Mouse (Mus musculus): ENCODE results near the gene Cbfa2t3. TPM values are rescaled to one million over a fixed set of nuclear protein-coding genes. Genes with fewer than 3 reads are reported as not detected.
A peak's percentile ranks its signal among the peaks of the same experiment; 100 is the strongest.

Cbfa2t3 gene
- polyA plus RNA-seq, 1 experiment from 2014 or later: 2.8 TPM

DNA sequence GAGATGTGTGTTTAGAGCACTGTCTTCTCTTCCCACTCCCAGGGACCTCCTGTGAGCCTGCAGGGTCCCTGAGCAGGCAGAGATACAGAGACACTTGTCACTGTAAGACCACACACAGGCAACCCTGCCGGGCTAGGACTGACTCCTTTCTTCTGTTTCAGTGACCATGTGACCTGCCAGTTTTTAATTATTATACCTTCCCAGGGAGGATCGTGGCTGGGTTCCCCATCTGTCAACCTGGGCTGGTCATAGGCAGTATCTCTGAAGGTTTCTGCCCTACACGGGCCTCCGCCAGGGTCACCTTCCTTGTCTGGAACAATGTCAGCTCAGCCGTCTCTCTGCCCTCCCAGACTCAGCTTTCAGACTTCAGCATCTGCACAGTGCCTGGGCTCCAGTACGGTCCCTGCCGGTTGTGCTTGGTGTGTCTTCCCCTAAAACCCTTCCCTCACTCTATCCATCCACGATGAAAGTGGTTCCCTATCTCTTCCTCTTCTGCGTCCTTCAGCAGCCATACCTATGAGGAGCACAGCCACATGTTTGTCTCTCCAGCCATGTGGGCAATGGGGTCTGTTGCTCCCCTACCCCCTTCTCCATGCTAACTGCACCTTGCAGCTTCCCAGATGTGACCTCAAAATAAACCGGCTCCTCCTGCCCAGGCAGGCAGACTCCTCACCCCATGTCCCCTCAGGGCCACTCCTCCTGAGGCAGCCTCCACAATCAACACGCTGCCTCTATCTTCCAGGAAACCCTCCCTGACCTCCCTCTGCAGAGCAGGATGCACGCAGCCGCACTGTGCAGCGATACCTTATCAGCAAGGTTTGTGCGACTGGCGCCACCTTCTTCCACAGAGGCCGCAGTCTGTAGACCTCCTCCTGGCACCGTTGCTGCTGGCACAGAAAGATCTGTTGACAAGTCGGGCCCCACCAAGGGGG lies 36.9 kb upstream of the Cbfa2t3 start:
- no peak for ATAC-seq (ENCODE audit: insufficient number of reproducible peaks, insufficient read depth, low FRiP score, low TSS enrichment, low read depth)
- 71% methylated on average over 19 of the region's 19 CpGs for WGBS
- H3K4me3 ChIP-seq (replicated peaks): no peak overlapping the region
- H3K4me1 ChIP-seq (replicated peaks): peaks cover 15% of the 10 kb centered on the region
- H3K27ac ChIP-seq: no peak overlapping the region
- H3K27me3 ChIP-seq: peaks cover 45% of the 10 kb centered on the region
- H3K9me3 ChIP-seq: no peaks in the 10 kb centered on the region
- H3K36me3 ChIP-seq: no peaks in the 10 kb centered on the region
- H3K4me2 ChIP-seq: no peak overlapping the region
- no peak overlapping the region for H3K9ac ChIP-seq (replicated peaks)

DNA sequence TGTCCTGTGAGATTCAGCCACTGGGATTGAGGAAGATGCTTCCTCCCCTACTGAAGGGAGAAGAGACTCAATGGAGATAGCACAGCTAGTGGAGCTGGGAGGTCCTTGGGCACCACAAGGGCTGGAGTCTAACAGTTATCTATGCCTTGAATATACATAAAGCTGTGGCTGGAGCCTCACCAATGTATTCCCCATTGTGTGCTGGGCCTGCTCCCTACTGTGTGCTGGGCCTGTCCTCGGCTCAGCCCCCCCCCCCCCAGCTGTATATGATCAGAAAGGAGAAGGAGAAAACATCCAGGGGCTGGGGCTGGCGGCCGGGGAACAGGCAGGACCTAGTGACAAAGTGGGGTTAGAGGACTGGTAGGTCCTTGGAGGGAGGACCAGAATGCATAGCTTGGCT lies 36.2 kb upstream of the Cbfa2t3 start:
- H3K27ac ChIP-seq: no peak overlapping the region
- H3K36me3 ChIP-seq: no peaks in the 10 kb centered on the region
- peaks cover 15% of the 10 kb centered on the region for H3K4me1 ChIP-seq (replicated peaks)
- H3K27me3 ChIP-seq: peaks cover 38% of the 10 kb centered on the region
- H3K4me2 ChIP-seq: no peak overlapping the region
- H3K4me3 ChIP-seq (replicated peaks): no peak overlapping the region
- WGBS: 66% methylated on average over 3 of the region's 3 CpGs
- no peak overlapping the region for H3K9ac ChIP-seq (replicated peaks)
- ATAC-seq (ENCODE audit: insufficient number of reproducible peaks, insufficient read depth, low FRiP score, low TSS enrichment, low read depth): no peak
- no peaks in the 10 kb centered on the region for H3K9me3 ChIP-seq

DNA sequence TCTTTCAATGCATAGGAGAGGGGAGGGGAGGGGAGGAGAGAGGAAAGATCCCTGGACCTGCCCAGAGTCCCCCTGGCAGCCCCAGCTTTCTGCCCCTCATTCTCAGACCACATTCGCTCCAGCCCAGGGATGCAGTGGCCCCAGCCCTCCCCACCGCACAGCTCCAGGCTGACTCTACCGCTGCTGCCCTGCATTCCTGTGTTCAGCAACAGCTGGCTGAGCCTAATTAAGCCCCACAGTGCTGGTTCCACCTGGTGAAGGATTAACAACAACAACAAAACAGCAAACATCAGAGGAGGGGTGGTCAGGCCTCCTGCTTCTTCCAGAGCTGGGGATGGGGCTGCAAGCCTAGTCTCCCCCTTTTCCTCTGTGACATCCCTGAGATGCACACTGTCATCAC lies 29.7 kb upstream of the Cbfa2t3 start:
- no peaks in the 10 kb centered on the region for H3K9me3 ChIP-seq
- H3K9ac ChIP-seq (replicated peaks): no peak overlapping the region; the same call in 1 of the 2 replicates
- H3K27me3 ChIP-seq: peaks cover 19% of the 10 kb centered on the region
- H3K4me2 ChIP-seq: no peak overlapping the region
- ATAC-seq (ENCODE audit: insufficient number of reproducible peaks, insufficient read depth, low FRiP score, low TSS enrichment, low read depth): no peak; the same call in 1 of the 2 replicates
- no peak overlapping the region for H3K4me3 ChIP-seq (replicated peaks)
- H3K36me3 ChIP-seq: no peaks in the 10 kb centered on the region
- WGBS: 3% methylated on average over 3 of the region's 3 CpGs
- peaks cover 15% of the 10 kb centered on the region for H3K4me1 ChIP-seq (replicated peaks)
- no peak overlapping the region for H3K27ac ChIP-seq

DNA sequence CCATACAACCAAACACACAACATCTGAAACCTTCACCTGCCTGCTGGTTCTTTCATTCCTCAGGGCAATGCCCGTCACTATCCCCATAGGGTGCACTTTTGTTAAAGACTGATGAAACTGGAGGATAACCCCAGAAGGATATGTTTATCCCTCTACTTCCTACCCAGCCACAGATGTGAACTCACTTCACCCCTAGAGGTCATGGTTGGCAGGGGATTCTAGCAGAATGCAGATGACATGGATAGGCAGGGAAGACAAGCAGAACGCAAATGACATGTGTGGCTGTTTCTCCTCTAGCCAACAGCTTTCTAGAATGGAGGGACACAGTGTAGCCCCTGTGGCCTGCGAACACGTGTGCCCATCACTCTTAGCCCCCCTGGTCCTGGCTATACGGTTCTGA lies 28.5 kb upstream of the Cbfa2t3 start:
- no peaks in the 10 kb centered on the region for H3K9me3 ChIP-seq
- no peak overlapping the region for H3K27ac ChIP-seq
- no peak overlapping the region for H3K4me3 ChIP-seq (replicated peaks)
- WGBS: 62% methylated on average over 5 of the region's 5 CpGs
- ATAC-seq (ENCODE audit: insufficient number of reproducible peaks, insufficient read depth, low FRiP score, low TSS enrichment, low read depth): no peak
- H3K4me1 ChIP-seq (replicated peaks): peaks cover 15% of the 10 kb centered on the region
- H3K36me3 ChIP-seq: no peaks in the 10 kb centered on the region
- H3K4me2 ChIP-seq: no peak overlapping the region
- no peak overlapping the region for H3K9ac ChIP-seq (replicated peaks)
- H3K27me3 ChIP-seq: peaks cover 21% of the 10 kb centered on the region

DNA sequence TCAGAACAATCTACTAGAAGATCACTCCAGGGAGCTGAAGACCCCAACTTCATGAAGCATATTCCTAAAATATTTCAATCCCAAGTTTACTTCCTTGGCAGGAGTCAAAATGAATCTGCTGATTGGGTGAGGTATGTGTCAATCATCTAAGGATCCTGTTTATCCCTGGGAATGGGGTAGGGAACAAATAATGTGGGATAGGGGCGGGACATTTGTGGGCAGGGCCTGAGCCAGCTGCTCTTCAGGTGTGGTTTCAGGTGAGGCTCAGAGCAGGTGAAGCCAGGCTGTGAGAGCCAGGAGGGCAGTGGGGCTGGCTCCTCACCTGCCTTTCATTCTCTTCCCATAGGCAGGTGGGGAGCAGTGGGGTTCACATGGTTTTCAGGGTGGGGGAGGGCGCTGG lies 27.9 kb upstream of the Cbfa2t3 start:
- 67% methylated on average over 2 of the region's 2 CpGs for WGBS
- no peak overlapping the region for H3K4me3 ChIP-seq (replicated peaks)
- H3K4me2 ChIP-seq: no peak overlapping the region
- peaks cover 27% of the 10 kb centered on the region for H3K27me3 ChIP-seq
- peaks cover 15% of the 10 kb centered on the region for H3K4me1 ChIP-seq (replicated peaks)
- H3K9me3 ChIP-seq: no peaks in the 10 kb centered on the region
- H3K9ac ChIP-seq (replicated peaks): no peak overlapping the region
- H3K27ac ChIP-seq: no peak overlapping the region
- no peaks in the 10 kb centered on the region for H3K36me3 ChIP-seq
- ATAC-seq (ENCODE audit: insufficient number of reproducible peaks, insufficient read depth, low FRiP score, low TSS enrichment, low read depth): no peak

DNA sequence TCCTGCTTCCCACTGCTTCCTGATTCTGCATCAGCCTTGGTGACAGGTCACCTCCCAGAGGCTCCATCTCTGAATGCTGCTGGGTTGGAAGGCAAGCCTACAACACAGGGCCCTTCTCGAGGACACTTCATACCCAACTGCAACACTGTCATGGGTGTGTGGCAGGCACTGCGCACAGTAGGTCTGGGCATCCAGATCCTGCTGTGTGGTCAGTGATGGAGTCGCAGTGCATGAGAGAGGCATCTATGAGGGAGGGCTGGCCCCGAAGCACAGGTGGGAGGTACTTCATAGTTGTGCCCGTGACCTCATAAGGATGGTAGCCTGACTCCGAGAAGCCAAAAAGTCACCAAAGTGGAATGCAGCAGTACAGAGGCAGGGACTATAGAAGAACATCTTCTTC lies 26.3 kb upstream of the Cbfa2t3 start:
- no peak for ATAC-seq (ENCODE audit: insufficient number of reproducible peaks, insufficient read depth, low FRiP score, low TSS enrichment, low read depth)
- Histone ChIP-seq H3K27ac (no peak overlapping the region), H3K9ac (replicated peaks) (no peak overlapping the region), H3K36me3 (no peaks in the 10 kb centered on the region), H3K27me3 (peaks cover 44% of the 10 kb centered on the region), H3K4me2 (no peak overlapping the region), H3K4me3 (replicated peaks) (no peak overlapping the region), H3K4me1 (replicated peaks) (peaks cover 24% of the 10 kb centered on the region), H3K9me3 (no peaks in the 10 kb centered on the region)
- 88% methylated on average over 6 of the region's 6 CpGs for WGBS

DNA sequence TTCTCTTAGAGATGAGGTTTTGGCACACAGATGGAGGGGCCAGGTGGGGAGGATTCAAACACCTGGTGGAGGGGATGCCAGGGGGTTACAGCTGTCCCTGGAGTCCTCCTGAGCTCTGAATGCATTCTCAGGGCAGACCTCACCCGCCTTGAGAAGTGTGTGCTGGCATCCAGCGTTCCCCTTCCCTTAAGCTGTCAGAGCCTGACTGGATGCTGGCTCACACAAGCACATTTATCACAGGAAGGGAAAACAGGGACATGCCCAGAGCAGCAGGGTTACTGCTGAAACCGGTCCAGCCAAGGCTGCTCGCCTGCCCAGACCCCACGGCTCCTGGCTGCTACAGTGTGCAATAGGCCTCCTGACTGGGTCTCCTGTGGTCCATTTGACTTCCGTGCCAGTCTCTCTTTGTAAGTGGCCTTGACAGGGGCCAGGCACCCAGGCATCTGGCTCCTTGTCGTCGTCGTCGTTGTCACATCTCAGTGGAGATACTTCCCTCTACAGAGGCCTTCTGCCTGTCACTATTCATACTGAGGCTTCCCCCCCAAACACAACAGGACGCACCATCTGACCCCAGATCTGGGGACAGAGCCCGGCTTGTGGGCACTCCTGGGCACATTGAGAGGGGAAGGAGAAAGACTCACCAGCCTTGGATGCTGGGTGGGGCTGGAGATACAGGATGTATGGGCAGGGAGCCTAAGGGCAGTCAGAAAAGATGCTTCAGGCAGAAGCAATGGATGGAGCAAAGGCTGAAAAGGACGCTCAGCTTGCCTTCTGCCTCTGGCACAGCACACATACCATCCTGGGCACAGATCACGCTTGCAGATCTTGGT lies 22.1 kb upstream of the Cbfa2t3 start:
- no peak for ATAC-seq (ENCODE audit: insufficient number of reproducible peaks, insufficient read depth, low FRiP score, low TSS enrichment, low read depth)

DNA sequence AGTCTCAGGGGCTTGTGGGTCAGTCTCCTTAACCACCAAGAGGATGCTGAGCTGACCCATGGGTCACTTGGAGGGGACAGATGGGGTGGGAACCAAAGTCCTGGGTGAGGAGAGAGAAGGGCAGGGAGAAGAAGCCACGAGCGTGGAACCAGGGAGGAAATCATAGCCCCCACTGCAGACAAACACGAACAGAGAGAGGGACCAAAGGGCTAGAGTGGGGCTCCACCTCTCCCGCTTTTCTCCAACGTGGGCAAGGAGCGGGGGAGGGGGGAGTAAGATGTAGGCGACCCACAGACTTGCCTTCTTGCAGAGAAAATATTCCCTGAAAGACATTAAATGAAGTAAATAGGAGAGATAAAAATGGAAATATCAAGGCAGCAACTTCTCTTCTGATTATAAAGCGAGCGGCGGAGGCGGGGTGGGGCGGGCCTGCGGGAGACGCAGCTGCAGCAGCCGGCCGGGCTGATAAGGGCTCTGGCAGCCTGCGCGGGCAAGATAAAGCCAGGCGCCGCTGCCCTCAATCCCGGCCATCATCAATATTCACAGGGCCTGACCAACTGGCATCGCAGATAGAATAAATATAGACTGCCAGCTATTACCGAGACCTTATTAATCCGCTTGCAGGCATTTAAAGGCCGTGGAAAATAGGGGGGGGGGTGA lies 21.3 kb upstream of the Cbfa2t3 start:
- no peak for ATAC-seq (ENCODE audit: insufficient number of reproducible peaks, insufficient read depth, low FRiP score, low TSS enrichment, low read depth)
- 15% methylated on average over 25 of the region's 25 CpGs for WGBS

More for the DNA sequence above, 22.1 kb upstream of the Cbfa2t3 start:
- peaks cover 13% of the 10 kb centered on the region; the same call in 1 of the 2 replicates for H3K4me1 ChIP-seq (replicated peaks)
- peaks cover 60% of the 10 kb centered on the region for H3K27me3 ChIP-seq
- H3K9ac ChIP-seq (replicated peaks): no peak overlapping the region
- H3K27ac ChIP-seq: no peak overlapping the region
- H3K4me3 ChIP-seq (replicated peaks): no peak overlapping the region
- no peaks in the 10 kb centered on the region for H3K36me3 ChIP-seq
- H3K4me2 ChIP-seq: 0 out of 2 replicates have a peak overlapping the region, but pooled peaks have one; percentile 42
- WGBS: 64% methylated on average over 14 of the region's 14 CpGs
- no peaks in the 10 kb centered on the region for H3K9me3 ChIP-seq

DNA sequence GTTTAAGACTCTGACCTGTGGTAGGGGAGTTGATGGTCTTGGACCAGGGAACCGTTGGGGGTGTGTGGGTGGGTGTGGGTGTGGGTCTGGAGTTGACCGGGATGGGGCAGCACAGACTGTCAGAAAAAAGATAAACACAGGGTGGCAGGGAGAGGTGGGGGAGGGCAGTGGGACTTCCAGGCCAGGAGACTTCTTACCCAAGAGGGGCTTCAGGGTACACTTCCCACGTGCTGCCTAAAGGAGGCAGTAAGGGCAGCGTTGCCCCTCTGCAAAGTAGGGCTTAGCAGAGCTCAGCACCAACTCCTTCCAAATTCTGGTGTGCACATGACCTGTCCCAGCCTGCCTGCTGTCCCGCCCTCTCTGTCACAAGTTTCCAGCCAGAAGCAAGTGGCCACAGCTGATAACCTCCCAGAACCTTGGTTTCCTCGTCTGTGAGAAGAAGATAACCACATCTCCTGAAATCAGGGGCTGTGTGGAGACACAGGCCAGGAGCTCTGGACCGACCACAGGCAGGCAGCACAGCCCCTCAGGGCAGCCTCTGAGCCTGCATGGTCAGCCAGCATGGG lies 20.7 kb upstream of the Cbfa2t3 start:
- H3K9me3 ChIP-seq: no peaks in the 10 kb centered on the region
- no peaks in the 10 kb centered on the region for H3K36me3 ChIP-seq
- H3K9ac ChIP-seq (replicated peaks): no peak overlapping the region; the same call in 1 of the 2 replicates
- peak overlapping the region; percentile 42; the same call in 1 of the 2 replicates for H3K4me2 ChIP-seq
- H3K4me3 ChIP-seq (replicated peaks): peak overlapping the region; percentile 15; the same call in 1 of the 2 replicates
- H3K27ac ChIP-seq: no peak overlapping the region
- peak; percentile 50 for ATAC-seq (ENCODE audit: insufficient number of reproducible peaks, insufficient read depth, low FRiP score, low TSS enrichment, low read depth)
- H3K4me1 ChIP-seq (replicated peaks): peaks cover 13% of the 10 kb centered on the region; the same call in 1 of the 2 replicates
- H3K27me3 ChIP-seq: peaks cover 63% of the 10 kb centered on the region
- 35% methylated on average over 7 of the region's 7 CpGs for WGBS

More for the DNA sequence above, 21.3 kb upstream of the Cbfa2t3 start:
- Histone ChIP-seq H3K4me3 (replicated peaks) (peak overlapping the region; percentile 15), H3K27me3 (peaks cover 63% of the 10 kb centered on the region), H3K27ac (no peak overlapping the region), H3K4me1 (replicated peaks) (peaks cover 13% of the 10 kb centered on the region; the same call in 1 of the 2 replicates), H3K9me3 (no peaks in the 10 kb centered on the region), H3K4me2 (peak overlapping the region; percentile 42), H3K9ac (replicated peaks) (no peak overlapping the region; the same call in 1 of the 2 replicates), H3K36me3 (no peaks in the 10 kb centered on the region)

DNA sequence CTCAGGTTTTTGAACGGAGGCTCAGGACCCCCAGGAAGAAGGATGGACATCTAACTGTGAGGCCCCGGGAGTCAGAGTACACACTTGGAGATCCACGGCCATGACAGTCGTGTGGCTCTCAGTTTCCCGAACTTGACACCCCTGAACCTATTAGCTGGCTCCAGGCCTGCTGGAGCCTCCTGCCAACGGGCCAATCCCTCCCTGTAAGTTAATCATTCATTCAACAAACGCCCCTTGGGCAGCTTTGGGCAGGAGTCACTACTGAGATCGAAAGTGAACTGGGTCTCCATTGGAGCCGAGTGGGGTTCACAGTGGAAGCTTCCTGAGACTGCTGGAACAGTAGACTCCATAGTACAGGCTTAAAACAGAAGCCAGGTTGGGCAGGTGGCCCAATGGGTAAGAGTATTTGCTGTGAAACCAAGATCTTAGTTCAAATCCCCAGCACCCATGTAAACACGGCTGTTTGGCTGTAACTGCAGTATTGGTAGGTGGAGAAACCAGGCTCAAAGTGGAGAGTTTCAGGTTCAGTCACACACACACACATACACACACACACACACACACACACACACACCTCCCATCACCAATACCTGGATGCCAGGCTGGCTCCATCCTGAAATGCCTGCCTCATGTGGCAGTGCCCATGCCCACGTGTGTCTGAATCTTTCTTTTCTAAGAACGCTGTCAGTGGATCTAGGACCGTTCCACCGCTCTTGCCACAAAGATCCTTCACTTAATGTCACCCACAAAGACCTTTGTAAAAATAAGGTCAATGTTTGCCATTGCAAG lies 20.0 kb upstream of the Cbfa2t3 start:
- Histone ChIP-seq H3K27me3 (peaks cover 60% of the 10 kb centered on the region), H3K27ac (no peak overlapping the region), H3K4me2 (no peak overlapping the region), H3K9ac (replicated peaks) (no peak overlapping the region), H3K9me3 (no peaks in the 10 kb centered on the region), H3K36me3 (no peaks in the 10 kb centered on the region), H3K4me1 (replicated peaks) (peaks cover 13% of the 10 kb centered on the region; the same call in 1 of the 2 replicates), H3K4me3 (replicated peaks) (no peak overlapping the region)
- WGBS: 83% methylated on average over 14 of the region's 14 CpGs
- ATAC-seq (ENCODE audit: insufficient number of reproducible peaks, insufficient read depth, low FRiP score, low TSS enrichment, low read depth): no peak

Measured in limb, embryonic 12.5 days (tissue).